Mouse (Mus musculus): Measurements from ENCODE around the gene Hes6. TPM values are rescaled to one million over a fixed set of nuclear protein-coding genes. Genes with fewer than 3 reads are reported as not detected.

Gene Hes6
- polyA plus RNA-seq, 1 experiment from 2014 or later, result 65.8 TPM

DNA sequence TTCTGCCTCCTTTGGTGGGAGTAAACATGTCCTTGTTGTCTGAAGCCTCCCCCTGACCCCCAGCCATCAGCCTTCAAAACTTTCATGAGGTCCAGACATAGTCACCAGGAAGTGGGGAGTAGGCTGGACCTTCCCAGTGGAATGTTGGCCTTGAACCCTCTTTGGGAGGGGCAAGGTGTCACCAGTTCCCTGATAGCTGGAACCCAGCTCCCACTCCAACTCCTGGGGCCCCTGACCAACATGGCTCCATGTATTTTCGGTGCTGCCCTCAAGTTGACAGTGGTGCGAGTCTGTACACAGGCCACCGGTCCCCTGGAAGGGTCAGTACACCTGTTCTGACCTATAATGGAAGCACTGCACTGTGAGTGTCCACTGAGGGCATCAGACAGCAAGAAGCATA lies 46.5 kb downstream of the Hes6 start:
- 97% methylated on average over 3 of the region's 3 CpGs for WGBS
- no peaks in the 10 kb centered on the region for H3K27me3 ChIP-seq (ENCODE audit: control insufficient read depth, insufficient read depth, low read length)
- no peak overlapping the region for H3K27ac ChIP-seq (ENCODE audit: low read depth, low read length)
- no peak for ATAC-seq (ENCODE audit: low FRiP score, low TSS enrichment)
- H3K9ac ChIP-seq (ENCODE audit: low read depth, low read length), result no peak overlapping the region
- peaks cover 23% of the 10 kb centered on the region; the same call in 1 of the 2 replicates for H3K36me3 ChIP-seq (ENCODE audit: control insufficient read depth, insufficient read depth, low read length)
- H3K4me1 ChIP-seq (ENCODE audit: control insufficient read depth, insufficient read depth, low read length), result no peaks in the 10 kb centered on the region
- H3K4me3 ChIP-seq (ENCODE audit: low read length), result no peak overlapping the region
- H3K9me3 ChIP-seq (ENCODE audit: control insufficient read depth, low read length), result peaks cover 2% of the 10 kb centered on the region; the same call in 1 of the 2 replicates
- no peak overlapping the region for H3K4me2 ChIP-seq (replicated peaks; ENCODE audit: low read depth, low read length)

- Histone ChIP-seq H3K27ac (ENCODE audit: low read depth, low read length) (no peak within 1 kb of the TSS), H3K4me2 (replicated peaks; ENCODE audit: low read depth, low read length) (peak within 1 kb of the TSS; percentile 95), H3K9me3 (ENCODE audit: control insufficient read depth, low read length) (peaks cover 2% of the 10 kb centered on the region; the same call in 1 of the 2 replicates), H3K36me3 (ENCODE audit: control insufficient read depth, insufficient read depth, low read length) (peaks cover 14% of the 10 kb centered on the region; the same call in 1 of the 2 replicates), H3K4me1 (ENCODE audit: control insufficient read depth, insufficient read depth, low read length) (no peaks in the 10 kb centered on the region), H3K27me3 (ENCODE audit: control insufficient read depth, insufficient read depth, low read length) (no peaks in the 10 kb centered on the region), H3K4me3 (ENCODE audit: low read length) (peak within 1 kb of the TSS; percentile 48), H3K9ac (ENCODE audit: low read depth, low read length) (peak within 1 kb of the TSS; percentile 65)
- WGBS, result 1% methylated on average over 65 of the region's 68 CpGs
- ATAC-seq (ENCODE audit: low FRiP score, low TSS enrichment), result peak; percentile 60
Measured at GRCm38 (mm10) chr1:91366215-91367108, 47.4 kb downstream of the Hes6 start, which contains the start of gene Erfe. TSS of gene Erfe (plus strand) at chr1:91366430.

- H3K27me3 ChIP-seq (ENCODE audit: control insufficient read depth, insufficient read depth, low read length), result no peaks in the 10 kb centered on the region
- WGBS, result 20% methylated on average over 8 of the region's 8 CpGs
- ATAC-seq (ENCODE audit: low FRiP score, low TSS enrichment), result peak; percentile 6
- peak overlapping the region; percentile 65; the same call in 1 of the 2 replicates for H3K9ac ChIP-seq (ENCODE audit: low read depth, low read length)
- no peak overlapping the region for H3K27ac ChIP-seq (ENCODE audit: low read depth, low read length)
- H3K4me2 ChIP-seq (replicated peaks; ENCODE audit: low read depth, low read length), result peak overlapping the region; percentile 95
- no peaks in the 10 kb centered on the region for H3K4me1 ChIP-seq (ENCODE audit: control insufficient read depth, insufficient read depth, low read length)
- peak overlapping the region; percentile 48 for H3K4me3 ChIP-seq (ENCODE audit: low read length)
- peaks cover 2% of the 10 kb centered on the region; the same call in 1 of the 2 replicates for H3K9me3 ChIP-seq (ENCODE audit: control insufficient read depth, low read length)
- peaks cover 8% of the 10 kb centered on the region; the same call in 1 of the 2 replicates for H3K36me3 ChIP-seq (ENCODE audit: control insufficient read depth, insufficient read depth, low read length)
Measured at GRCm38 (mm10) chr1:91365816-91366214, 48.0 kb downstream of the Hes6 start.

- 72% methylated on average over 16 of the region's 16 CpGs for WGBS
- ATAC-seq (ENCODE audit: low FRiP score, low TSS enrichment), result no peak
- H3K36me3 ChIP-seq (ENCODE audit: control insufficient read depth, insufficient read depth, low read length), result peaks cover 2% of the 10 kb centered on the region; the same call in 1 of the 2 replicates
- H3K27ac ChIP-seq (ENCODE audit: low read depth, low read length), result no peak overlapping the region
- no peak overlapping the region for H3K4me3 ChIP-seq (ENCODE audit: low read length)
- H3K9ac ChIP-seq (ENCODE audit: low read depth, low read length), result no peak overlapping the region
- H3K9me3 ChIP-seq (ENCODE audit: control insufficient read depth, low read length), result peaks cover 2% of the 10 kb centered on the region; the same call in 1 of the 2 replicates
- H3K4me2 ChIP-seq (replicated peaks; ENCODE audit: low read depth, low read length), result no peak overlapping the region
- H3K27me3 ChIP-seq (ENCODE audit: control insufficient read depth, insufficient read depth, low read length), result no peaks in the 10 kb centered on the region
- no peaks in the 10 kb centered on the region for H3K4me1 ChIP-seq (ENCODE audit: control insufficient read depth, insufficient read depth, low read length)
Measured at GRCm38 (mm10) chr1:91364822-91365644, 48.8 kb downstream of the Hes6 start.

DNA sequence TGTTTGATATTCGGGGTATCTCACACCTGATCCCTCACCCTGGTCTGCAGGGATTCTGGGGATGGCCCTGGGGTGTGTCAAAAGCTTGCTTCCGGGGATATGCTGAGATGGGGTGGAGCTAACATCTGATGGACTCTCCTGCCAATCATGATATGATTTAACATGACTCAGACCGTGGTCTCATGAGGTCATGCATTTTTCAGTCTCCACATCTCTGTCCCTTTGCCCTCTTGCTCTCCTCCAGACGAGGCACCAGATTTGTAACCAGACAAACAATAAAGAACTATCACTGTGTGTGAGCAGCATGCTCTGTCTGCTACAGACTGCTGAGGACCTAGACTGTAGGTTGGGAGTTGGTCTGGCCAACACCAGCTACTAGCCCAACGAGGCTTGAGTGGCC lies 51.7 kb downstream of the Hes6 start:
- H3K4me2 ChIP-seq (replicated peaks; ENCODE audit: low read depth, low read length), result no peak overlapping the region
- H3K4me3 ChIP-seq (ENCODE audit: low read length), result no peak overlapping the region
- H3K9ac ChIP-seq (ENCODE audit: low read depth, low read length), result no peak overlapping the region
- ATAC-seq (ENCODE audit: low FRiP score, low TSS enrichment), result no peak
- H3K27ac ChIP-seq (ENCODE audit: low read depth, low read length), result no peak overlapping the region
- H3K9me3 ChIP-seq (ENCODE audit: control insufficient read depth, low read length), result peaks cover 2% of the 10 kb centered on the region; the same call in 1 of the 2 replicates
- no peaks in the 10 kb centered on the region for H3K36me3 ChIP-seq (ENCODE audit: control insufficient read depth, insufficient read depth, low read length)
- H3K27me3 ChIP-seq (ENCODE audit: control insufficient read depth, insufficient read depth, low read length), result no peaks in the 10 kb centered on the region
- 82% methylated on average over 5 of the region's 5 CpGs for WGBS
- H3K4me1 ChIP-seq (ENCODE audit: control insufficient read depth, insufficient read depth, low read length), result no peaks in the 10 kb centered on the region

Other genes starting within 250 kb of the Hes6 start
- 1.1 and 1.2 TPM in 2 replicates for gene Ramp1, start 234.2 kb downstream of the Hes6 start, polyA plus RNA-seq (2014; fragmentation: Nextera tagmentation; extraction: Ambion mirVana)
- 72.4 and 80.5 TPM in 2 replicates for gene Ube2f, start 163.7 kb downstream of the Hes6 start, polyA plus RNA-seq (2014; fragmentation: Nextera tagmentation; extraction: Ambion mirVana)
- gene Scly, start 115.7 kb downstream of the Hes6 start, polyA plus RNA-seq (2014; fragmentation: Nextera tagmentation; extraction: Ambion mirVana), result 11.4 and 15.3 TPM in 2 replicates
- gene Espnl, start 92.0 kb downstream of the Hes6 start, polyA plus RNA-seq (2014; fragmentation: Nextera tagmentation; extraction: Ambion mirVana), result 0.03 TPM in 1 of 2 replicates, not detected in the other
- 0.07 TPM in 1 of 2 replicates, not detected in the other for gene Klhl30, start 63.0 kb downstream of the Hes6 start, polyA plus RNA-seq (2014; fragmentation: Nextera tagmentation; extraction: Ambion mirVana)
- gene Erfe, start 47.6 kb downstream of the Hes6 start, polyA plus RNA-seq (2014; fragmentation: Nextera tagmentation; extraction: Ambion mirVana), result 2.3 and 2.5 TPM in 2 replicates
- gene Ilkap, start 15.2 kb downstream of the Hes6 start, polyA plus RNA-seq (2014; fragmentation: Nextera tagmentation; extraction: Ambion mirVana), result 130 and 136 TPM in 2 replicates
- 2.5 and 3.6 TPM in 2 replicates for gene Per2, start 45.3 kb upstream of the Hes6 start, polyA plus RNA-seq (2014; fragmentation: Nextera tagmentation; extraction: Ambion mirVana)
- gene Traf3ip1, start 80.6 kb upstream of the Hes6 start, polyA plus RNA-seq (2014; fragmentation: Nextera tagmentation; extraction: Ambion mirVana), result 7.6 and 7.7 TPM in 2 replicates
- gene Asb1, start 126.5 kb upstream of the Hes6 start, polyA plus RNA-seq (2014; fragmentation: Nextera tagmentation; extraction: Ambion mirVana), result 2.4 and 5.9 TPM in 2 replicates